Mouse (Mus musculus) layer of hippocampus, adult 18-20 months (tissue): ENCODE measurements around the gene Cdkl1. TPM values are rescaled to one million over a fixed set of nuclear protein-coding genes. Genes with fewer than 3 reads are reported as not detected.

Experiments
- DNase-seq, 2 experiments: peaks; one replicate each; pipeline ENCODE4 v3.0.0; 2022; ENCODE audit warnings: low spot score in 2 of 2
- microRNA-seq, 2 experiments: library from miRNA; unstranded; fragments of <30 nt; microRNA quantifications; one replicate each; pipeline ENCODE4 v1.2.0; 2021
- total RNA-seq, 2 experiments: library from RNA; stranded (reverse); gene quantifications; 2 replicates each; pipeline ENCODE4 v1.2.3; 2021

Gene Cdkl1
- total RNA-seq, 2 experiments from 2014 or later, result 24.3 to 25.0 TPM

DNA sequence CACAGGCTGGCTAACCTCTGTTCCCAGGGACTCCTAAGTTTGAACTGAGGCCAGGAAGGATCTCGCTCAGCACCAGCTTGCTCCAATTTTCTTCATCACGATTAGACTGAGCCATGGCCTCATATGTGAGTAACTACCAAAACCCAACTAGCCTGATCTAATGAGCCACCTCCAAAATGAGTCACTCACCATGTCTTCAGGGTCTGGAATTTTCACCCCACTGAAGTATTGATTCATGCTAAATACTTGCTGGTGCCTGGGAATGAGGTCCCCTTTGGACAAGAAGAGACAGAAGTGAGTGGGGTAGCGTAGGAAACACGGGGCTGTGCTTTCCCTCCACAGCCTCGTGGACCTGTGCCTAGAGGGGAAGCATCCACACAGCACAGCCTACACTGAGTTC is 37.1 kb downstream of the Cdkl1 start:
- no peak for DNase-seq

GRCm38 (mm10) chr12:69751864-69752341 is 39.2 kb downstream of the Cdkl1 start:
- DNase-seq, result no peak

DNA sequence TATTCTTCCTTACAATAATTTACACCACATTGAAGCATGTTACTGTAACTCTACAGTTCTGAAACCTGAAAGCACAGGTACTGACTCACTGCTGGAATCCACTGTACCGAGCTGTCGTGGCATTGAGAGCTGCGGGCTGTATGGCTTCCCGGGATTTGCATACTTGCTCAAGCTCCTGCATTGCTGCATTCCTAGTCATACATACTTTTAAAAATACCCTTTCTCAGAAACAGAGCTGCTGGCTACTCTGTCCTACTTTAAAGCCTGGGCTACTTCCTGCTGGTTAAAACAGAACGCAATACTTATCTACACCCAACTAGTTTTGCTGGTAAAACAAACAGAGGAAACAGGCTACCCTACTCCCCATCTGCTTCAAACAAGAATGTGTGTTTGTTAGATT is 46.9 kb downstream of the Cdkl1 start:
- DNase-seq, result no peak

GRCm38 (mm10) chr12:69741965-69742364 is 49.1 kb downstream of the Cdkl1 start:
- no peak for DNase-seq

- no peak for DNase-seq
Measured at GRCm38 (mm10) chr12:69733923-69734322, 57.1 kb downstream of the Cdkl1 start.

GRCm38 (mm10) chr12:69733518-69733917 is 57.5 kb downstream of the Cdkl1 start:
- DNase-seq, result no peak

DNA sequence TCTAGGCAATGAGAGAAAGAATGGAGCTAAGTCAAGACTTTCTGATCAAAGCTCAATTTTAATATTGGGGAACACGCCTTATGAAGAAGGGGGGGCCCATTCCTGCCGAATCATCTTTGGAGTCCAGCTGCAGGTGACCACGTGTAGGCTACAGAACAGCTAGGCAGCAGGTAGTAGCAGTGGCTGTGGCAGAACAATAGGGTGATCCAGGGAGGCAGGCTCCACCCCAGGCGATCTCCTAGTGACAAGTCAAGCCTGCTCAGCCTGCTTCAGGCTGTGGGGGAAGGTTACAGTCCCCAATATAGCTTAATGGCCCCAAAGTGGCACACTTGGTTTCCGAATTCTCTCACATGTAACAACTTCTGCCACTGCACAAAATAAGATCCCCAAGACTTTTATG is 58.8 kb downstream of the Cdkl1 start:
- no peak for DNase-seq

- no peak for DNase-seq
Measured at GRCm38 (mm10) chr12:69730306-69730705, 60.8 kb downstream of the Cdkl1 start.

DNA sequence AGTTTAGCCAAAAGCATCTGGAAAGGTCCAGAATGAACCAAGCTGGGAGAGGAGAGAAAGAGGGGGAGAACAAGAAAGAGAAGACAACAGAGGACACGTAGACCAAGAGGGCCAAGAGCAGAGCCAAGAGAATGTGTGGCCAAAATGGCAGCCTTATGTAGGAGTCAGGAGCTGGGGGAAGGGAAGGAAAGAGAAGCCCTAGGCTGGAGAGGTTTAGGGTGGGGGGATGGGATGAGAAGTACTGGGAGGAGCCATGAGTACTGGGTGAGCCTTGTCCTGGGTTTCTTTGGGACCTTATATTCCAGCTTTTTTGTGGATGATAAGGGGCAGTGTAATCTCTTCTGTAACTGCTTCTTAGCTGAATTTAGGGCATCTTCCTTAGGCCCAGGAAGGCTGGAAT is 61.8 kb downstream of the Cdkl1 start:
- DNase-seq, result no peak

DNA sequence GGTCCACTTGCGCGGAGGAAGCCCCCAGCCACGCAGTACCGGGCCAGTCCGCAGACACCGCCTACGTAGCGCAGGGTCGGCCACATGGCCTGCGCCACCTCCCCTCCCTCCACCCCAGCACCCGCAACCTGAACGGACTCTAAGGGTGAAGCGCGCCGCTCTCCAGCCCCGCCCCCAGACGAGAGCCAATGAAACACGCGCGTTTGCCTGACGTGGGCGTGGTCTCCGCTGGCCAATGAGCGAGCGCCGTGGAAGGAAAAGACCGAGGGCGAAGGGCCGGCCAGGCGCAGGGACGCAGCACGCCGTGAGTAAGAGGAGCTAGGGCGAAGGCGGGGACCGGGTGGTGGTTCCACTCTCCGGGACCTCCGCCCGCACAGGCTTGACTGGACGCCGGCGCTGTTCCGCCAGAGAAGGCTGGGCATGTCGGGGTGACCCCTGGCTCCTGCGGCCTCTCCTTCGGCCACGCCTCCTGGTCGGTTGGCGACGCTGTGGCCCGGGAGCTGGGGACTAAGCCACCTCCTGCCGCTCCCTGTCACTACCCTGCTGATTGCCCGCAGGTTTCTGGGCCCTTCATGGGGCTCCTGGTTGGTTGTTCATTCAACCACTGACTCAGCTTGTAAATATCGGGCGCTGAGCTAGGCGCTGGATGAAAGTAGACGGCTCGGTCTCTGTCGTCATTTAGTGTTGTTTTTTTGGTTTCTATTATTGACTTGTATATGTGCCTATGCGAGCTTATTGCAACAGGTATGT is 66.2 kb downstream of the Cdkl1 start, which contains the start of the genes L2hgdh and Atp5s:
Gene L2hgdh (minus strand): TSS at position 163 of the 750 bp plus-strand sequence.
Gene Atp5s (plus strand): TSS at position 240 of the 750 bp plus-strand sequence.
- DNase-seq, result peak; percentile 91 to 97

GRCm38 (mm10) chr12:69724018-69724710 is 66.9 kb downstream of the Cdkl1 start:
- DNase-seq, result no peak

DNA sequence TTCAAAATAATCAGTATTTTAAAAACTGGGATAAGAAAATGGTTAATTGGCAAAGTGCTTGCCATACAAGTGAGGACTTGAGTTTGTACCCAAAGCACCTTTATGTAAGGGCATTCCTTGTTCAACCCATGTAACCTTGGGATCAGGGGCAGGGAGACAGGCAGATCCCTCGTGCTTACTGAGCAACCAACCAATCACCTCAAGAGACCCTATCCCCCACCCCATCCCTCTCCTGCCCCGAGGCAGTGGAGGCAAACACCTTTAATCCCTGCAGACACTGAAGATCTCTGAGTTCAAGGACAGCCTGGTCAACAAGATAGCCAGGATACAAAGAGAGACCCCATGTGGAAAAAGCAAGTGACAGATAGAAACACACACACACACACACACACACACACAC is 67.7 kb downstream of the Cdkl1 start:
- no peak for DNase-seq

GRCm38 (mm10) chr12:69722857-69723256 is 68.2 kb downstream of the Cdkl1 start:
- DNase-seq, result no peak

- no peak for DNase-seq
Measured at GRCm38 (mm10) chr12:69713628-69714027, 77.4 kb downstream of the Cdkl1 start.

GRCm38 (mm10) chr12:69704799-69705458 is 86.1 kb downstream of the Cdkl1 start:
- no peak for DNase-seq

GRCm38 (mm10) chr12:69698352-69698751 is 92.7 kb downstream of the Cdkl1 start:
- no peak for DNase-seq

Small RNA genes lying within 50 kb of the gene (microRNA-seq; reads per million reads assigned to microRNA genes)
- 0 reads per million in 2 experiments for gene Mir681

Other genes starting within 250 kb of the Cdkl1 start
- gene Vcpkmt, start 208.2 kb downstream of the Cdkl1 start, total RNA-seq, result 10 to 100 TPM; 20.2 to 20.8 TPM
- gene Sos2, start 109.4 kb downstream of the Cdkl1 start, total RNA-seq, result 10 to 100 TPM; 35.2 to 37.4 TPM
- 10 to 100 TPM; 14.6 to 19.6 TPM for gene L2hgdh, start 66.4 kb downstream of the Cdkl1 start, total RNA-seq
- gene Atp5s, start 66.3 kb downstream of the Cdkl1 start, total RNA-seq, result 10 to 100 TPM; 33.5 to 35.0 TPM
- gene Atl1, start 101.3 kb upstream of the Cdkl1 start, total RNA-seq, result 100 to 1,000 TPM; 192 to 198 TPM
- 10 to 100 TPM; 45.8 to 48.9 TPM for gene Map4k5, start 101.9 kb upstream of the Cdkl1 start, total RNA-seq
- 10 to 100 TPM; 15.7 to 16.4 TPM for gene Sav1, start 195.7 kb upstream of the Cdkl1 start, total RNA-seq